ENCODE assay signal across 30 mouse cellular contexts in the genomic region with DNA sequence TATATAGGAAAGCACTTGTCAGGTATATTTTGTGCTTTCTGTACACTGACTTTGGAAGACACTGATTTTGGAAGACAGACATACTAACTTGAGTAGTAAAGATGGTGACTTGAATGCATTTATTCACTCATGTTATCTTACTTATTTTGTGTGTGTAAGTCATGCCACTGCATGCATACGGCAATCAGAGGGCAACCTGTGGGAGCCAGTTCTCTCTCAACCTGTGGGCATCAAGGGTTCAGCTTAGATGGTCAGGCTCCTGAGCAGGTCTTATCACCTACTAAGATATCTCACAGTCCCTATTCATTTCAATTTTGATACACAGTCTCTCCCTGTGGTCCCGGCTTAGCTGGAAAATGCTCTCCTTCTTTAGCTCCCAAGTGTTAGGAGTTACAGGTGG. TPM values are rescaled to one million over a fixed set of nuclear protein-coding genes. Genes with fewer than 3 reads are reported as not detected.
"Had no signal": no experiment of that assay in that cellular context is flagged by ENCODE, and none has a peak within 500 bp of the region (broad histone marks: within the 10 kb centered on the region; RNA-seq: fewer than 3 reads in every experiment).

No protein-coding gene starts in this region.

- H3K36me3 ChIP-seq: embryonic facial prominence, embryonic 10.5 days; embryonic facial prominence, embryonic 12.5 days; embryonic facial prominence, embryonic 13.5 days; embryonic facial prominence, embryonic 15.5 days; forebrain, embryonic 10.5 days; forebrain, embryonic 12.5 days; forebrain, embryonic 15.5 days had no signal

- DNase-seq: cerebellum, adult 2 months; cerebellum, adult 8-10 months; cerebellum, adult 9-10 months; cerebellum, adult 9-11 months; cerebellum, postnatal 10 days; cerebellum, postnatal 14 days; cerebellum, postnatal 25 days; cerebellum, postnatal 36 days; embryo, embryonic 11 days; forebrain, postnatal 0 days; gastrocnemius, adult 2 months; gastrocnemius, postnatal 10 days; gastrocnemius, postnatal 14 days; gastrocnemius, postnatal 25 days; gastrocnemius, postnatal 36 days; heart, adult 18-20 months; heart, adult 2 months had no signal

- H3K9me3 ChIP-seq: embryonic facial prominence, embryonic 10.5 days; embryonic facial prominence, embryonic 12.5 days; embryonic facial prominence, embryonic 13.5 days; embryonic facial prominence, embryonic 15.5 days; forebrain, embryonic 10.5 days; forebrain, embryonic 12.5 days; forebrain, embryonic 13.5 days; forebrain, embryonic 15.5 days had no signal

- H3K27me3 ChIP-seq: embryonic facial prominence, embryonic 12.5 days; embryonic facial prominence, embryonic 15.5 days; forebrain, embryonic 15.5 days had no signal

- H3K4me3 ChIP-seq: embryonic facial prominence, embryonic 10.5 days; embryonic facial prominence, embryonic 12.5 days; embryonic facial prominence, embryonic 13.5 days; embryonic facial prominence, embryonic 15.5 days; erythroblast, embryonic 14.5 days; forebrain, embryonic 10.5 days; forebrain, embryonic 12.5 days; forebrain, embryonic 13.5 days; forebrain, embryonic 15.5 days; gastrocnemius, adult 2 months; heart, adult 2 months had no signal

- H3K27ac ChIP-seq: embryonic facial prominence, embryonic 10.5 days; embryonic facial prominence, embryonic 12.5 days; embryonic facial prominence, embryonic 13.5 days; embryonic facial prominence, embryonic 15.5 days; forebrain, embryonic 10.5 days; forebrain, embryonic 12.5 days; forebrain, embryonic 13.5 days; forebrain, embryonic 15.5 days; gastrocnemius, adult 2 months; heart, adult 2 months had no signal

RNA-seq across cellular contexts. Expression of gene Grip1, which starts 5.4 kb away (rescaled TPM):
- total RNA-seq: common myeloid progenitor, adult 5-6 weeks; gastrocnemius, adult 18-20 months; gastrocnemius, adult 2 months; gastrocnemius, adult 8-10 months; gastrocnemius, postnatal 36 days; granulocyte monocyte progenitor cell, adult 5-6 weeks had no signal
- polyA plus RNA-seq: erythroblast, embryonic 14.5 days had no signal
